Mouse (Mus musculus): ENCODE measurements around the gene Epn3. TPM values are rescaled to one million over a fixed set of nuclear protein-coding genes. Genes with fewer than 3 reads are reported as not detected.

Epn3 gene
- total RNA-seq, 4 experiments from 2014 or later, result 1.9 to 2.7 (median 2.4) TPM

Other genes starting within 250 kb of the Epn3 start
- gene Gm21885, start 218.1 kb downstream of the Epn3 start, total RNA-seq (2022), result not detected
- gene Luc7l3, start 178.0 kb downstream of the Epn3 start, total RNA-seq (2022), result 100 to 1,000 TPM; 101 to 126 (median 109) TPM
- gene Ankrd40, start 172.0 kb downstream of the Epn3 start, total RNA-seq (2022), result 100 to 1,000 TPM; 116 to 122 (median 119) TPM
- 1 to 10 TPM; 1.3 to 8.4 (median 3.9) TPM for gene Abcc3, start 107.0 kb downstream of the Epn3 start, total RNA-seq (2022)
- 10 to 100 TPM; 49.3 to 83.1 (median 67.7) TPM for gene Cacna1g, start 25.8 kb downstream of the Epn3 start, total RNA-seq (2022)
- gene Spata20, start 13.8 kb downstream of the Epn3 start, total RNA-seq (2022), result under 1 TPM in 2 of 4 experiments, not detected in 2; 0.43 to 0.64 TPM
- gene Mycbpap, start 21.8 kb upstream of the Epn3 start, total RNA-seq (2022), result 1 to 10 TPM; 3.1 to 7.6 (median 3.5) TPM
- gene Rsad1, start 49.3 kb upstream of the Epn3 start, total RNA-seq (2022), result 10 to 100 TPM; 12.3 to 14.5 (median 12.6) TPM
- gene Chad, start 65.1 kb upstream of the Epn3 start, total RNA-seq (2022), result under 1 TPM in 1 of 4 experiments, not detected in 3; 0.71 TPM
- gene Acsf2, start 101.9 kb upstream of the Epn3 start, total RNA-seq (2022), result 10 to 100 TPM; 17.4 to 21.5 (median 20.1) TPM
- 10 to 100 TPM; 74.1 to 83.9 (median 79.3) TPM for gene Lrrc59, start 129.8 kb upstream of the Epn3 start, total RNA-seq (2022)
- gene Mrpl27, start 153.8 kb upstream of the Epn3 start, total RNA-seq (2022), result 10 to 100 TPM; 61.9 to 66.8 (median 65.8) TPM
- under 1 TPM in 2 of 4 experiments, not detected in 2; 0.35 to 0.52 TPM for gene Eme1, start 154.0 kb upstream of the Epn3 start, total RNA-seq (2022)
- 10 to 100 TPM; 23.5 to 28.4 (median 25.3) TPM for gene Xylt2, start 177.5 kb upstream of the Epn3 start, total RNA-seq (2022)
- gene Gm11541, start 204.5 kb upstream of the Epn3 start, total RNA-seq (2022), result not detected
- gene Cdc34b, start 241.8 kb upstream of the Epn3 start, total RNA-seq (2022), result not detected